Mouse (Mus musculus) olfactory bulb, adult 2 months (tissue): ENCODE results near the gene Hcn3. TPM values are rescaled to one million over a fixed set of nuclear protein-coding genes. Genes with fewer than 3 reads are reported as not detected.

Experiments
- H3K27ac ChIP-seq: fragments of 200-500 bp; 2 replicates; pipeline ENCODE4 v1.5.1; 2012; ENCODE audit warnings: low read depth, low read length; ENCODE audit not compliant: insufficient read depth
- H3K4me1 ChIP-seq: fragments of 200-500 bp; 2 replicates; pipeline ENCODE4 v1.6.1; 2012; ENCODE audit warnings: low read length; ENCODE audit not compliant: control insufficient read depth, insufficient read depth
- H3K4me3 ChIP-seq: fragments of 200-500 bp; 2 replicates; pipeline ENCODE4 v1.5.1; 2012; ENCODE audit warnings: mild to moderate bottlenecking, low read depth, low read length, moderate library complexity; ENCODE audit not compliant: insufficient read depth
- CTCF ChIP-seq: fragments of 200-500 bp; IDR thresholded peaks from 2 replicates; pipeline ENCODE4 v1.5.1; 2012; ENCODE audit warnings: low read depth, mild to moderate bottlenecking, low read length, moderate library complexity; ENCODE audit not compliant: insufficient read depth
- POLR2A ChIP-seq: fragments of 200-500 bp; IDR thresholded peaks from 2 replicates; pipeline ENCODE4 v1.6.1; 2012; ENCODE audit warnings: mild to moderate bottlenecking, low read depth, low read length, moderate library complexity; ENCODE audit not compliant: insufficient read depth
- WGBS: fragments of 180-500 bp; shearing (Covaris S2); methylation state at CpG from one replicate; pipeline ENCODE4 v1.1.7; 2018; 5-methylcytosine and 5-hydroxymethylcytosine counted together
- polyA plus RNA-seq: library from polyadenylated mRNA; stranded (reverse); fragments of >200 nt; gene quantifications from 2 replicates; pipeline ENCODE4 v1.2.4, GENCODE M21; 2012; ENCODE audit warnings: low replicate concordance; ENCODE audit not compliant: missing spikeins, insufficient read depth, insufficient read length

Hcn3 gene
- polyA plus RNA-seq, 1 experiment: not detected

DNA sequence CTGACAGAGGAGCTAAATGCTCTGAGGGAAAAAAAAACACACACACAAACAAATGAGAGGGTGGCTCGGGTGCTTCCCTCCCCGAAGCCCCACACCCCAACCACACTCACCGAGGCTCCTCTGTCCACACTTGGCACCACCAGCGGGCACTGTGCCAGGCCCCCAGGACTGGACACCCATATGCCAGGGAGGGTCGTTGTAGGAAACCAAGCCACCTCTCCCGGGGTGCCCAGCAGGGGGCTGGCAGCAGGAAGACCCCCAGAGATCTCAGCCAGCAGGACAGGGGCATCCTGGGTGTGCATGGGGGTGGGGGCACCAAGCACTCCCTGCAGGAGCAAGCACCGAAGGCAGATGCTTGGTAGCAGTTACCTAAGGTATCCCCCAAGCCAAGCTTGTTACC, 59.2 kb downstream of the Hcn3 start, which contains the start of gene Gm43738:
Gm43738 (minus strand) TSS at position 289 of the 400 bp plus-strand sequence.
- peaks cover 7% of the 10 kb centered on the region for H3K4me1 ChIP-seq
- peak within 1 kb of the TSS; percentile 68 for H3K4me3 ChIP-seq
- WGBS: 16% methylated on average over 7 of the region's 7 CpGs
- no peak for TF ChIP-seq CTCF
- no peak for TF ChIP-seq POLR2A
- H3K27ac ChIP-seq: peak within 1 kb of the TSS; percentile 10; the same call in 1 of the 2 replicates

Other genes starting within 250 kb of the Hcn3 start
- 208 TPM in 1 of 2 replicates, not detected in the other for gene Msto1, start 246.2 kb downstream of the Hcn3 start, polyA plus RNA-seq
- gene Ash1l, start 209.6 kb downstream of the Hcn3 start, polyA plus RNA-seq: 107 TPM in 1 of 2 replicates, not detected in the other
- not detected in 2 replicates for gene Dap3, start 209.0 kb downstream of the Hcn3 start, polyA plus RNA-seq
- not detected in 2 replicates for gene Rusc1, start 66.9 kb downstream of the Hcn3 start, polyA plus RNA-seq
- gene Gm43738, start 59.1 kb downstream of the Hcn3 start, polyA plus RNA-seq: not detected in 2 replicates
- not detected in 2 replicates for gene Fdps, start 58.2 kb downstream of the Hcn3 start, polyA plus RNA-seq
- not detected in 2 replicates for gene Pklr, start 24.1 kb downstream of the Hcn3 start, polyA plus RNA-seq
- gene Clk2, start 4.6 kb upstream of the Hcn3 start, polyA plus RNA-seq: not detected in 2 replicates
- not detected in 2 replicates for gene Scamp3, start 17.3 kb upstream of the Hcn3 start, polyA plus RNA-seq
- gene Fam189b, start 22.9 kb upstream of the Hcn3 start, polyA plus RNA-seq: not detected in 2 replicates
- gene Gba, start 42.7 kb upstream of the Hcn3 start, polyA plus RNA-seq: not detected in 2 replicates
- gene Thbs3, start 55.0 kb upstream of the Hcn3 start, polyA plus RNA-seq: not detected in 2 replicates
- not detected in 2 replicates for gene Mtx1, start 66.9 kb upstream of the Hcn3 start, polyA plus RNA-seq
- gene Muc1, start 68.9 kb upstream of the Hcn3 start, polyA plus RNA-seq: not detected in 2 replicates
- gene Krtcap2, start 85.8 kb upstream of the Hcn3 start, polyA plus RNA-seq: not detected in 2 replicates
- not detected in 2 replicates for gene Trim46, start 86.1 kb upstream of the Hcn3 start, polyA plus RNA-seq
- not detected in 2 replicates for gene Dpm3, start 99.2 kb upstream of the Hcn3 start, polyA plus RNA-seq
- not detected in 2 replicates for gene Slc50a1, start 110.4 kb upstream of the Hcn3 start, polyA plus RNA-seq
- gene Efna1, start 120.9 kb upstream of the Hcn3 start, polyA plus RNA-seq: not detected in 2 replicates
- gene Efna3, start 162.8 kb upstream of the Hcn3 start, polyA plus RNA-seq: not detected in 2 replicates
- not detected in 2 replicates for gene Efna4, start 177.8 kb upstream of the Hcn3 start, polyA plus RNA-seq
- not detected in 2 replicates for gene Adam15, start 189.8 kb upstream of the Hcn3 start, polyA plus RNA-seq
- not detected in 2 replicates for gene Dcst2, start 201.8 kb upstream of the Hcn3 start, polyA plus RNA-seq
- not detected in 2 replicates for gene Dcst1, start 205.1 kb upstream of the Hcn3 start, polyA plus RNA-seq
- not detected in 2 replicates for gene Zbtb7b, start 234.6 kb upstream of the Hcn3 start, polyA plus RNA-seq
- gene Lenep, start 242.6 kb upstream of the Hcn3 start, polyA plus RNA-seq: not detected in 2 replicates